Comparison of ENCODE assay signal across 18 mouse cellular contexts in genomic region chr9:120926939-120927606, GRCm38 (mm10). TPM values are rescaled to one million over a fixed set of nuclear protein-coding genes. Genes with fewer than 3 reads are reported as not detected.
A peak's percentile ranks its signal among the peaks of the same experiment; 100 is the strongest.
DNase-seq lines count a peak whose midpoint lies in the region; ATAC-seq lines count a peak whose summit lies in the region.
"Had no signal": no experiment of that assay in that cellular context is flagged by ENCODE, and none has a peak within 500 bp of the region (broad histone marks: within the 10 kb centered on the region; RNA-seq: fewer than 3 reads in every experiment).

No protein-coding gene starts in this region.

- ATAC-seq in kidney, embryonic 15.5 days (replicated peaks; ENCODE audit: low FRiP score) = no peak
- ATAC-seq in kidney, embryonic 14.5 days (ENCODE audit: low FRiP score, low TSS enrichment) = no peak
- ATAC-seq in granulocyte monocyte progenitor cell, adult 5-6 weeks (replicated peaks; ENCODE audit: poor library complexity, severe bottlenecking) = peak; percentile 90
- ATAC-seq: forebrain, embryonic 16.5 days; intestine, embryonic 15.5 days had no signal

- no peak overlapping the region for H3K9ac ChIP-seq in kidney, embryonic 15.5 days
- no peak overlapping the region for H3K9ac ChIP-seq in kidney, embryonic 14.5 days (ENCODE audit: low read depth, low read length)
- H3K9ac ChIP-seq: intestine, embryonic 15.5 days; neural tube, embryonic 12.5 days had no signal

- no peaks in the 10 kb centered on the region for H3K27me3 ChIP-seq in kidney, embryonic 15.5 days
- no peaks in the 10 kb centered on the region for H3K27me3 ChIP-seq in kidney, embryonic 14.5 days (ENCODE audit: control insufficient read depth, insufficient read depth, low read length)
- H3K27me3 ChIP-seq: intestine, embryonic 15.5 days; neural tube, embryonic 12.5 days had no signal

- no peaks in the 10 kb centered on the region for H3K36me3 ChIP-seq in kidney, embryonic 15.5 days
- no peaks in the 10 kb centered on the region for H3K36me3 ChIP-seq in kidney, embryonic 14.5 days (ENCODE audit: control insufficient read depth, insufficient read depth, low read length)
- H3K36me3 ChIP-seq: G1E; intestine, embryonic 15.5 days; neural tube, embryonic 12.5 days had no signal

- 0 out of 2 replicates have a peak overlapping the region, but pooled peaks have one; percentile 29 for H3K4me2 ChIP-seq in kidney, embryonic 15.5 days
- H3K4me2 ChIP-seq in kidney, embryonic 14.5 days (replicated peaks; ENCODE audit: low read depth, low read length) = no peak overlapping the region
- H3K4me2 ChIP-seq: intestine, embryonic 15.5 days; neural tube, embryonic 12.5 days had no signal

- H3K4me1 ChIP-seq in kidney, embryonic 15.5 days = 0 out of 2 replicates have a peak, but pooled peaks cover 7% of the 10 kb centered on the region
- 0 out of 2 replicates have a peak, but pooled peaks cover 3% of the 10 kb centered on the region for H3K4me1 ChIP-seq in kidney, embryonic 14.5 days (ENCODE audit: control insufficient read depth, insufficient read depth, low read length)
- H3K4me1 ChIP-seq: intestine, embryonic 15.5 days had no signal

- H3K27ac ChIP-seq in kidney, embryonic 15.5 days = no peak overlapping the region
- H3K27ac ChIP-seq in kidney, embryonic 14.5 days (ENCODE audit: low read depth, low read length) = no peak overlapping the region
- H3K27ac ChIP-seq: intestine, embryonic 15.5 days; neural tube, embryonic 12.5 days had no signal

- DNase-seq in 416B (ENCODE audit: low read depth) = peak; percentile 90
- peak; percentile 73 for DNase-seq in lung, postnatal 25 days (ENCODE audit: low spot score)
- DNase-seq in thymus, postnatal 25 days = no peak
- no peak for DNase-seq in frontal cortex, postnatal 25 days (ENCODE audit: low spot score in 2 of 2)
- DNase-seq in adrenal gland, postnatal 4 days (ENCODE audit: low spot score in 2 of 2) = no peak
- DNase-seq: adrenal gland, postnatal 25 days; cerebellum, postnatal 36 days; gastrocnemius, postnatal 10 days; kidney, postnatal 36 days; midbrain, embryonic 14.5 days; spleen, adult 18-20 months had no signal

- no peak overlapping the region for H3K4me3 ChIP-seq in kidney, embryonic 15.5 days (replicated peaks)
- H3K4me3 ChIP-seq in kidney, embryonic 14.5 days (ENCODE audit: low read length) = no peak overlapping the region
- H3K4me3 ChIP-seq: intestine, embryonic 15.5 days; neural tube, embryonic 12.5 days had no signal

- WGBS in kidney, embryonic 15.5 days = 21% methylated on average over 9 of the region's 9 CpGs
- WGBS in kidney, embryonic 14.5 days = 16% methylated on average over 9 of the region's 9 CpGs

- H3K9me3 ChIP-seq in kidney, embryonic 15.5 days (replicated peaks) = no peaks in the 10 kb centered on the region
- no peaks in the 10 kb centered on the region for H3K9me3 ChIP-seq in kidney, embryonic 14.5 days (ENCODE audit: control insufficient read depth, low read length)
- H3K9me3 ChIP-seq: G1E; intestine, embryonic 15.5 days; neural tube, embryonic 12.5 days had no signal

RNA-seq across cellular contexts. Expression of gene Ctnnb1, which starts 1.9 kb away (rescaled TPM):
- 543 and 552 TPM in 2 replicates for polyA plus RNA-seq in kidney, embryonic 15.5 days (2015; fragmentation: Nextera tagmentation; extraction: Ambion mirVana)
- polyA plus RNA-seq in kidney, embryonic 14.5 days (2014; fragmentation: Nextera tagmentation; extraction: Ambion mirVana) = 479 and 740 TPM in 2 replicates
- total RNA-seq in granulocyte monocyte progenitor cell, adult 5-6 weeks (2014; fragmentation: Nextera tagmentation) = 263 and 299 TPM in 2 replicates
- total RNA-seq in granulocyte monocyte progenitor cell, adult 5-6 weeks (2017) = 436 and 469 TPM in 2 replicates
- 100 to 1,000 TPM; 718 to 723 TPM for total RNA-seq in adrenal gland, postnatal 4 days (2021)

Comparison
In these comparisons a context has a peak if more than half of its experiments do, and no peak if none do; other contexts are left out.
1. DNase-seq: peak in 416B (single experiment) and lung, postnatal 25 days (single experiment); none in thymus, postnatal 25 days (single experiment), frontal cortex, postnatal 25 days (0 of 2) and adrenal gland, postnatal 4 days (0 of 2).